Mouse (Mus musculus) C2C12 (cell line): ENCODE data around the gene Mapk13.

Experiments used
- CEBPB ChIP-seq: IDR thresholded peaks from one replicate; pipeline ENCODE4 v1.6.1; 2011; ENCODE audit warnings: low read depth, mild to moderate bottlenecking, control low read depth, moderate library complexity
- CTCF ChIP-seq: IDR thresholded peaks from one replicate; pipeline ENCODE4 v1.5.1; 2011; ENCODE audit not compliant: control insufficient read depth, insufficient read depth, insufficient read length
- MAX ChIP-seq: IDR thresholded peaks from one replicate; pipeline ENCODE4 v1.6.1; 2011; ENCODE audit warnings: mild to moderate bottlenecking, control low read depth
- MYOD1 ChIP-seq: IDR thresholded peaks from one replicate; pipeline ENCODE4 v1.6.1; 2011; ENCODE audit warnings: low read depth; ENCODE audit not compliant: control insufficient read depth, insufficient read length

DNA sequence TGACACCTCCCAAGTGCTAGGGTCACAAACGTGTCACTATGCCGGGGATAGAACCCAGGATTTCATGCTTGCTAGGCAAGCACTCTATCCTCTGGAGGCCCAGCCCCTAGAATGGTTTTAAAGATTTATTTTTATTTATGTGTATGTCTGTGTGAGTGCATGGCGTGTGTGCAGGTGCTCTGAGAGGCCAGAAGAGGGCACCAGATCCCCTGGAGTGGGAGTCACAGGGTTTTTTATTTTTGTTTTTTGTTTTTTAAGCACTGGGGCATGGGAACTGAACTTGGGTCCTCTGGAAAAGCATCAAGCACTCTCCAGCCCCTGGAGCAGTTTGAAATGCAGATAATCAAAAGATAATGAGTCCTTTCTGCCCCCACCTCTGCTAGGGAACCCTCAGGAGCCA lies 7.7 kb downstream of the Mapk13 start:
- TF ChIP-seq CTCF (no peak), MYOD1 (no peak), CEBPB (no peak), MAX (no peak)
